11 mouse cellular contexts compared by ENCODE assay signal in genomic region chr3:148336640-148337039, GRCm38 (mm10).
DNase-seq lines count a peak whose midpoint lies in the region; ATAC-seq and TF ChIP-seq lines count a peak whose summit lies in the region.
"Had no signal": no experiment of that assay in that cellular context is flagged by ENCODE, and none has a peak within 500 bp of the region (broad histone marks: within the 10 kb centered on the region; RNA-seq: fewer than 3 reads in every experiment).

No protein-coding gene starts in this region.

- peak; percentile 18 for DNase-seq in brain, embryonic 14.5 days (ENCODE audit: low read depth)
- DNase-seq in embryo, embryonic 11 days: peak; percentile 58
- peak; percentile 55 for DNase-seq in limb, embryonic 10.5 days (ENCODE audit: low spot score)
- DNase-seq in thymus, postnatal 0 days (ENCODE audit: low spot score): no peak
- no peak for DNase-seq in midbrain, embryonic 11.5 days (ENCODE audit: low spot score, missing footprints)
- DNase-seq: adrenal gland, postnatal 25 days; cerebellum, adult 11-12 months had no signal

- 59% methylated on average over 6 of the region's 6 CpGs for WGBS in intestine, embryonic 15.5 days
- 58% methylated on average over 6 of the region's 6 CpGs for WGBS in intestine, postnatal 0 days
- WGBS in limb, embryonic 10.5 days: 28% methylated on average over 6 of the region's 6 CpGs
- WGBS in midbrain, embryonic 11.5 days: 75% methylated on average over 6 of the region's 6 CpGs

- H3K27ac ChIP-seq in intestine, embryonic 15.5 days: no peak overlapping the region
- H3K27ac ChIP-seq in intestine, postnatal 0 days (ENCODE audit: low read depth, low read length): no peak overlapping the region
- H3K27ac ChIP-seq in limb, embryonic 10.5 days: peak overlapping the region; percentile 86
- H3K27ac ChIP-seq in midbrain, embryonic 11.5 days (ENCODE audit: low read depth, low read length): no peak overlapping the region

- TF ChIP-seq CTCF in intestine, postnatal 0 days (IDR thresholded peaks at IDR 0.05; ENCODE audit: low read depth): no peak
- TF ChIP-seq CTCF in brain, embryonic 14.5 days (IDR thresholded peaks at IDR 0.05; ENCODE audit: borderline replicate concordance, extremely low read depth, insufficient read depth, insufficient read length): no peak

- H3K4me3 ChIP-seq in intestine, embryonic 15.5 days (replicated peaks): no peak overlapping the region
- H3K4me3 ChIP-seq in intestine, postnatal 0 days (ENCODE audit: low read depth, low read length): no peak overlapping the region
- H3K4me3 ChIP-seq in limb, embryonic 10.5 days: peak overlapping the region; percentile 31; the same call in 1 of the 2 replicates
- H3K4me3 ChIP-seq in midbrain, embryonic 11.5 days (ENCODE audit: low read depth, low read length): no peak overlapping the region
- H3K4me3 ChIP-seq: midbrain, embryonic 10.5 days had no signal

- H3K9me3 ChIP-seq in intestine, embryonic 15.5 days: no peaks in the 10 kb centered on the region
- H3K9me3 ChIP-seq in intestine, postnatal 0 days (ENCODE audit: control insufficient read depth): no peaks in the 10 kb centered on the region
- no peaks in the 10 kb centered on the region for H3K9me3 ChIP-seq in limb, embryonic 10.5 days (replicated peaks)
- H3K9me3 ChIP-seq in midbrain, embryonic 11.5 days (ENCODE audit: control insufficient read depth, low read length): no peaks in the 10 kb centered on the region
- H3K9me3 ChIP-seq: midbrain, embryonic 10.5 days had no signal

- H3K27me3 ChIP-seq in intestine, embryonic 15.5 days (replicated peaks): no peaks in the 10 kb centered on the region
- no peaks in the 10 kb centered on the region for H3K27me3 ChIP-seq in intestine, postnatal 0 days (replicated peaks; ENCODE audit: control insufficient read depth, insufficient read depth, low read length)
- H3K27me3 ChIP-seq in limb, embryonic 10.5 days (ENCODE audit: low read depth, poor library complexity, severe bottlenecking): no peaks in the 10 kb centered on the region
- H3K27me3 ChIP-seq in midbrain, embryonic 11.5 days (ENCODE audit: control insufficient read depth, insufficient read depth, low read length): no peaks in the 10 kb centered on the region

- ATAC-seq in intestine, embryonic 15.5 days: no peak
- no peak for ATAC-seq in intestine, postnatal 0 days
- ATAC-seq in midbrain, embryonic 11.5 days (ENCODE audit: low FRiP score): no peak
- ATAC-seq: hindbrain, embryonic 16.5 days had no signal

- no peak overlapping the region for H3K9ac ChIP-seq in intestine, embryonic 15.5 days
- no peak overlapping the region for H3K9ac ChIP-seq in intestine, postnatal 0 days (ENCODE audit: low read depth, low read length)
- no peak overlapping the region for H3K9ac ChIP-seq in midbrain, embryonic 11.5 days (ENCODE audit: low read length)

- no peak for TF ChIP-seq POLR2A in brain, embryonic 14.5 days (IDR thresholded peaks at IDR 0.05; ENCODE audit: borderline replicate concordance, extremely low read depth, insufficient read depth, insufficient read length, poor library complexity, severe bottlenecking)

- no peaks in the 10 kb centered on the region for H3K4me1 ChIP-seq in intestine, embryonic 15.5 days (replicated peaks)
- no peaks in the 10 kb centered on the region for H3K4me1 ChIP-seq in intestine, postnatal 0 days (replicated peaks; ENCODE audit: control insufficient read depth, insufficient read depth, low read length)
- peaks cover 25% of the 10 kb centered on the region for H3K4me1 ChIP-seq in limb, embryonic 10.5 days
- H3K4me1 ChIP-seq in midbrain, embryonic 11.5 days (ENCODE audit: control insufficient read depth, insufficient read depth, low read length): no peaks in the 10 kb centered on the region

- 0 out of 2 replicates have a peak overlapping the region, but pooled peaks have one; percentile 43 for H3K4me2 ChIP-seq in intestine, embryonic 15.5 days (replicated peaks)
- no peak overlapping the region for H3K4me2 ChIP-seq in intestine, postnatal 0 days (replicated peaks; ENCODE audit: low read depth)
- H3K4me2 ChIP-seq in midbrain, embryonic 11.5 days: no peak overlapping the region

- H3K36me3 ChIP-seq in intestine, embryonic 15.5 days: no peaks in the 10 kb centered on the region
- H3K36me3 ChIP-seq in intestine, postnatal 0 days (ENCODE audit: control insufficient read depth, insufficient read depth): no peaks in the 10 kb centered on the region
- no peaks in the 10 kb centered on the region for H3K36me3 ChIP-seq in limb, embryonic 10.5 days
- no peaks in the 10 kb centered on the region for H3K36me3 ChIP-seq in midbrain, embryonic 11.5 days (ENCODE audit: control insufficient read depth, insufficient read depth, low read length)
- H3K36me3 ChIP-seq: midbrain, embryonic 10.5 days had no signal

Comparison
In these comparisons a context has a peak if more than half of its experiments do, and no peak if none do; other contexts are left out.
1. DNase-seq: peak in brain, embryonic 14.5 days (single experiment), embryo, embryonic 11 days (single experiment) and limb, embryonic 10.5 days (single experiment); none in thymus, postnatal 0 days (single experiment) and midbrain, embryonic 11.5 days (single experiment).